Mouse (Mus musculus) adrenal gland, postnatal 10 days (tissue): ENCODE measurements around the gene Fzd5. TPM values are rescaled to one million over a fixed set of nuclear protein-coding genes. Genes with fewer than 3 reads are reported as not detected.

Experiments
- DNase-seq: peaks from one replicate; pipeline ENCODE4 v3.0.0; 2021; ENCODE audit warnings: mixed read lengths
- total RNA-seq, 2 experiments: library from RNA; stranded (reverse); gene quantifications; 2 replicates each; pipeline ENCODE4 v1.2.3; 2021

The Fzd5 gene
- total RNA-seq, 2 experiments from 2014 or later: 12.1 to 13.7 TPM

GRCm38 (mm10) chr1:64733453-64734245 lies 3.9 kb downstream of the Fzd5 start:
- DNase-seq: peak; percentile 9

GRCm38 (mm10) chr1:64732637-64733200 lies 4.8 kb downstream of the Fzd5 start:
- DNase-seq: peak; percentile 17

GRCm38 (mm10) chr1:64732161-64732560 lies 5.4 kb downstream of the Fzd5 start:
- peak; percentile 9 for DNase-seq

- no peak for DNase-seq
Observed at GRCm38 (mm10) chr1:64731341-64732020, 6.1 kb downstream of the Fzd5 start.

GRCm38 (mm10) chr1:64730046-64730445 lies 7.5 kb downstream of the Fzd5 start:
- DNase-seq: no peak

GRCm38 (mm10) chr1:64721034-64721587 lies 16.4 kb downstream of the Fzd5 start:
- DNase-seq: no peak

- peak; percentile 73 for DNase-seq
Observed at GRCm38 (mm10) chr1:64717504-64717903, 20.0 kb downstream of the Fzd5 start.

- no peak for DNase-seq
Observed at GRCm38 (mm10) chr1:64716589-64717304, 20.8 kb downstream of the Fzd5 start.

- DNase-seq: no peak
Observed at GRCm38 (mm10) chr1:64715458-64715857, 22.1 kb downstream of the Fzd5 start.

- no peak for DNase-seq
Observed at GRCm38 (mm10) chr1:64712006-64712760, 25.4 kb downstream of the Fzd5 start.

- DNase-seq: no peak
Observed at GRCm38 (mm10) chr1:64709891-64710290, 27.7 kb downstream of the Fzd5 start.

- no peak for DNase-seq
Observed at GRCm38 (mm10) chr1:64706610-64707009, 30.9 kb downstream of the Fzd5 start.

GRCm38 (mm10) chr1:64705230-64705629 lies 32.3 kb downstream of the Fzd5 start:
- DNase-seq: peak; percentile 73

- no peak for DNase-seq
Observed at GRCm38 (mm10) chr1:64701780-64702179, 35.8 kb downstream of the Fzd5 start.

GRCm38 (mm10) chr1:64695156-64695555 lies 42.4 kb downstream of the Fzd5 start:
- no peak for DNase-seq

GRCm38 (mm10) chr1:64691581-64691980 lies 46.0 kb downstream of the Fzd5 start:
- DNase-seq: no peak

- DNase-seq: peak; percentile 61
Observed at GRCm38 (mm10) chr1:64691121-64691551, 46.4 kb downstream of the Fzd5 start.

GRCm38 (mm10) chr1:64690213-64691013 lies 47.1 kb downstream of the Fzd5 start, which contains the start of gene Ccnyl1:
TSS of gene Ccnyl1 (plus strand) at chr1:64690455.
- DNase-seq: peak; percentile 99

GRCm38 (mm10) chr1:64689561-64690212 lies 47.9 kb downstream of the Fzd5 start:
- no peak for DNase-seq

- no peak for DNase-seq
Observed at GRCm38 (mm10) chr1:64688046-64688445, 49.5 kb downstream of the Fzd5 start.
